Mouse (Mus musculus): ENCODE data around the gene Cadm2. TPM values are rescaled to one million over a fixed set of nuclear protein-coding genes. Genes with fewer than 3 reads are reported as not detected.

Gene Cadm2
- polyA plus RNA-seq, 1 experiment = not detected

DNA sequence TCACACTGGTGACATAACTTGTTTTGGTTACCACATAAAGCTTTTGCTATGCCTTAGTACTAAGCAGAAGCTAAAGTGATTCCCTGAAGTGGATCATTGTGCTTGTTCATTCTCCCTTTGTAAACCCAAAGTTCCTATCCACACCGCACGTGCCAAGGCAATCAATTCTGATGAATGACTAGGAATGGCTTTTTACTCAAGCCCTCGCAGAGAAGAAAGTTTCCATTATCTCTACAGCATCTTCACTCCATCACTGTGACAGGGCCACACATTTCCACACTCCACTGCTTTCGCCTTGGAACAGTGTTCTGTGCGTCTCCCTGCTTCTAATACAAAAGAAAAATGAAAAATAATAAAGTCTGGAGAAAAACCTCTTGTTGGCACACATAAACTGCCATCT lies 276.5 kb downstream of the Cadm2 start:
- Histone ChIP-seq H3ac (ENCODE audit: control insufficient read depth, insufficient read length, low read depth) (no peak overlapping the region), H3K4me3 (ENCODE audit: insufficient read depth, poor library complexity, severe bottlenecking) (no peak overlapping the region)
- TF ChIP-seq MYOG (IDR thresholded peaks at IDR 0.05; ENCODE audit: control insufficient read depth, extremely low read depth, insufficient read length) = no peak
- TF ChIP-seq MAX (IDR thresholded peaks at IDR 0.05) = no peak
- TF ChIP-seq CTCF (IDR thresholded peaks at IDR 0.05; ENCODE audit: control insufficient read depth, insufficient read depth, insufficient read length) = no peak
- TF ChIP-seq MYOD1 (IDR thresholded peaks at IDR 0.05; ENCODE audit: control insufficient read depth, insufficient read length, low read depth) = no peak
- no peak for TF ChIP-seq USF1 (IDR thresholded peaks at IDR 0.05; ENCODE audit: low read depth)
- no peak for TF ChIP-seq CEBPB (IDR thresholded peaks at IDR 0.05; ENCODE audit: low read depth)
- no peak for TF ChIP-seq FOSL1 (IDR thresholded peaks at IDR 0.05; ENCODE audit: insufficient read depth, low read length, poor library complexity, severe bottlenecking)

GRCm38 (mm10) chr16:67311033-67311432 lies 309.7 kb downstream of the Cadm2 start:
- Histone ChIP-seq H3K79me3 (ENCODE audit: low read depth) (no peaks in the 10 kb centered on the region), H3K79me2 (ENCODE audit: control insufficient read depth, insufficient read depth) (no peaks in the 10 kb centered on the region), H3ac (ENCODE audit: control insufficient read depth, insufficient read length, low read depth) (no peak overlapping the region), H3K27me3 (ENCODE audit: control insufficient read depth, insufficient read depth, insufficient read length) (no peaks in the 10 kb centered on the region), H3K4me3 (ENCODE audit: insufficient read depth, poor library complexity, severe bottlenecking) (no peak overlapping the region), H3K36me3 (ENCODE audit: control insufficient read depth, insufficient read depth) (no peaks in the 10 kb centered on the region)
- TF ChIP-seq CTCF (IDR thresholded peaks at IDR 0.05; ENCODE audit: control insufficient read depth, insufficient read depth, insufficient read length) = no peak
- no peak for TF ChIP-seq MYOG (IDR thresholded peaks at IDR 0.05; ENCODE audit: control insufficient read depth, extremely low read depth, insufficient read length)
- TF ChIP-seq MAX (IDR thresholded peaks at IDR 0.05) = no peak
- no peak for TF ChIP-seq USF1 (IDR thresholded peaks at IDR 0.05; ENCODE audit: low read depth)
- TF ChIP-seq FOSL1 (IDR thresholded peaks at IDR 0.05; ENCODE audit: insufficient read depth, low read length, poor library complexity, severe bottlenecking) = no peak
- no peak for TF ChIP-seq MYOD1 (IDR thresholded peaks at IDR 0.05; ENCODE audit: control insufficient read depth, insufficient read length, low read depth)
- no peak for TF ChIP-seq CEBPB (IDR thresholded peaks at IDR 0.05; ENCODE audit: low read depth)

More for the DNA sequence above, 276.5 kb downstream of the Cadm2 start:
- Histone ChIP-seq H3K79me2 (ENCODE audit: control insufficient read depth, insufficient read depth) (no peaks in the 10 kb centered on the region), H3K36me3 (ENCODE audit: control insufficient read depth, insufficient read depth) (no peaks in the 10 kb centered on the region), H3K79me3 (ENCODE audit: low read depth) (no peaks in the 10 kb centered on the region), H3K27me3 (ENCODE audit: control insufficient read depth, insufficient read depth, insufficient read length) (no peaks in the 10 kb centered on the region)

- H3K36me3 ChIP-seq (ENCODE audit: control insufficient read depth, insufficient read depth) = no peaks in the 10 kb centered on the region
- H3K79me3 ChIP-seq (ENCODE audit: low read depth) = no peaks in the 10 kb centered on the region
- TF ChIP-seq MYOG (IDR thresholded peaks at IDR 0.05; ENCODE audit: control insufficient read depth, extremely low read depth, insufficient read length) (no peak), MAX (IDR thresholded peaks at IDR 0.05) (no peak), CEBPB (IDR thresholded peaks at IDR 0.05; ENCODE audit: low read depth) (no peak), MYOD1 (IDR thresholded peaks at IDR 0.05; ENCODE audit: control insufficient read depth, insufficient read length, low read depth) (no peak), CTCF (IDR thresholded peaks at IDR 0.05; ENCODE audit: control insufficient read depth, insufficient read depth, insufficient read length) (no peak), FOSL1 (IDR thresholded peaks at IDR 0.05; ENCODE audit: insufficient read depth, low read length, poor library complexity, severe bottlenecking) (no peak), USF1 (IDR thresholded peaks at IDR 0.05; ENCODE audit: low read depth) (no peak)
- no peak overlapping the region for H3K4me3 ChIP-seq (ENCODE audit: insufficient read depth, poor library complexity, severe bottlenecking)
- no peak overlapping the region for H3ac ChIP-seq (ENCODE audit: control insufficient read depth, insufficient read length, low read depth)
- no peaks in the 10 kb centered on the region for H3K27me3 ChIP-seq (ENCODE audit: control insufficient read depth, insufficient read depth, insufficient read length)
- H3K79me2 ChIP-seq (ENCODE audit: control insufficient read depth, insufficient read depth) = no peaks in the 10 kb centered on the region
These were observed 336.0 kb downstream of the Cadm2 start for GRCm38 (mm10) chr16:67284664-67285063.

- Histone ChIP-seq H3K4me3 (ENCODE audit: insufficient read depth, poor library complexity, severe bottlenecking) (no peak overlapping the region), H3K79me2 (ENCODE audit: control insufficient read depth, insufficient read depth) (no peaks in the 10 kb centered on the region), H3K36me3 (ENCODE audit: control insufficient read depth, insufficient read depth) (no peaks in the 10 kb centered on the region), H3K79me3 (ENCODE audit: low read depth) (no peaks in the 10 kb centered on the region), H3ac (ENCODE audit: control insufficient read depth, insufficient read length, low read depth) (no peak overlapping the region), H3K27me3 (ENCODE audit: control insufficient read depth, insufficient read depth, insufficient read length) (no peaks in the 10 kb centered on the region)
- no peak for TF ChIP-seq CEBPB (IDR thresholded peaks at IDR 0.05; ENCODE audit: low read depth)
- no peak for TF ChIP-seq MAX (IDR thresholded peaks at IDR 0.05)
- no peak for TF ChIP-seq MYOG (IDR thresholded peaks at IDR 0.05; ENCODE audit: control insufficient read depth, extremely low read depth, insufficient read length)
- no peak for TF ChIP-seq USF1 (IDR thresholded peaks at IDR 0.05; ENCODE audit: low read depth)
- TF ChIP-seq CTCF (IDR thresholded peaks at IDR 0.05; ENCODE audit: control insufficient read depth, insufficient read depth, insufficient read length) = no peak
- no peak for TF ChIP-seq FOSL1 (IDR thresholded peaks at IDR 0.05; ENCODE audit: insufficient read depth, low read length, poor library complexity, severe bottlenecking)
- no peak for TF ChIP-seq MYOD1 (IDR thresholded peaks at IDR 0.05; ENCODE audit: control insufficient read depth, insufficient read length, low read depth)
These were observed 377.1 kb downstream of the Cadm2 start for GRCm38 (mm10) chr16:67243598-67243997.

GRCm38 (mm10) chr16:67234862-67235261 lies 385.8 kb downstream of the Cadm2 start:
- H3K27me3 ChIP-seq (ENCODE audit: control insufficient read depth, insufficient read depth, insufficient read length) = no peaks in the 10 kb centered on the region
- TF ChIP-seq USF1 (IDR thresholded peaks at IDR 0.05; ENCODE audit: low read depth) = no peak
- no peaks in the 10 kb centered on the region for H3K36me3 ChIP-seq (ENCODE audit: control insufficient read depth, insufficient read depth)
- H3K79me2 ChIP-seq (ENCODE audit: control insufficient read depth, insufficient read depth) = no peaks in the 10 kb centered on the region
- H3K4me3 ChIP-seq (ENCODE audit: insufficient read depth, poor library complexity, severe bottlenecking) = no peak overlapping the region
- H3ac ChIP-seq (ENCODE audit: control insufficient read depth, insufficient read length, low read depth) = no peak overlapping the region
- no peaks in the 10 kb centered on the region for H3K79me3 ChIP-seq (ENCODE audit: low read depth)

DNA sequence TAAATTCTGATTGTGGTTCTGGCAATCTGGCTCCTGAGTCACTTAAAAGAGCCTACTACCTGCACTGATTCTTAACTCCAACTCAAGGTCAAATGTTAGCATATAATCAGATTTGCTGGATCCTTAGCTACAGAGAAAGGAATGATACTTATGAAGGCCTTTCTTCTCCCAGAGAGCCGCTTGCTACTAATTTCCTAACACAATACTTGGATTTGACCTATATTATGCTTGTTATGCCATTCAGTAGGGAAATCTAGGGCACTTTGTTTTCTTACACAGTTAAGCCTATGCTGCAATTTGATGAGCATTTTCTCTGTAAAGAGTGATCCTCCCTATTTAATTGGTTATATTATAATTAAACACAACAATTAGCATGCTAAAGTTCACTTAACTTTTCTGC lies 394.0 kb downstream of the Cadm2 start:
- H3K27me3 ChIP-seq (ENCODE audit: control insufficient read depth, insufficient read depth, insufficient read length) = no peaks in the 10 kb centered on the region
- no peaks in the 10 kb centered on the region for H3K36me3 ChIP-seq (ENCODE audit: control insufficient read depth, insufficient read depth)
- H3K4me3 ChIP-seq (ENCODE audit: insufficient read depth, poor library complexity, severe bottlenecking) = no peak overlapping the region
- H3ac ChIP-seq (ENCODE audit: control insufficient read depth, insufficient read length, low read depth) = no peak overlapping the region
- TF ChIP-seq MAX (IDR thresholded peaks at IDR 0.05) = no peak
- no peak for TF ChIP-seq CEBPB (IDR thresholded peaks at IDR 0.05; ENCODE audit: low read depth)
- TF ChIP-seq MYOD1 (IDR thresholded peaks at IDR 0.05; ENCODE audit: control insufficient read depth, insufficient read length, low read depth) = no peak
- TF ChIP-seq FOSL1 (IDR thresholded peaks at IDR 0.05; ENCODE audit: insufficient read depth, low read length, poor library complexity, severe bottlenecking) = no peak
- TF ChIP-seq MYOG (IDR thresholded peaks at IDR 0.05; ENCODE audit: control insufficient read depth, extremely low read depth, insufficient read length) = no peak
- no peak for TF ChIP-seq USF1 (IDR thresholded peaks at IDR 0.05; ENCODE audit: low read depth)
- TF ChIP-seq CTCF (IDR thresholded peaks at IDR 0.05; ENCODE audit: control insufficient read depth, insufficient read depth, insufficient read length) = no peak
- H3K79me3 ChIP-seq (ENCODE audit: low read depth) = no peaks in the 10 kb centered on the region
- no peaks in the 10 kb centered on the region for H3K79me2 ChIP-seq (ENCODE audit: control insufficient read depth, insufficient read depth)

Measured in C2C12 (cell line).